Mouse (Mus musculus) adrenal gland, postnatal 4 days (tissue): ENCODE results near the gene Vmn1r11. TPM values are rescaled to one million over a fixed set of nuclear protein-coding genes. Genes with fewer than 3 reads are reported as not detected.

ENCODE experiments used
- DNase-seq, 2 experiments: peaks; one replicate each; pipeline ENCODE4 v3.0.0; 2021 to 2022; ENCODE audit warnings: low spot score in 2 of 2, mixed read lengths in 2 of 2
- long read RNA-seq, 2 experiments: library from polyadenylated mRNA; stranded (forward); transcript quantifications; one replicate each; pipeline ENCODE4 v2.0.0; 2021
- total RNA-seq, 2 experiments: library from RNA; stranded (reverse); gene quantifications; 2 replicates each; pipeline ENCODE4 v1.2.3; 2021

Gene Vmn1r11
- total RNA-seq: not detected
- long read RNA-seq, experiment 1: 0 reads
- long read RNA-seq, experiment 2: 0 reads

DNA sequence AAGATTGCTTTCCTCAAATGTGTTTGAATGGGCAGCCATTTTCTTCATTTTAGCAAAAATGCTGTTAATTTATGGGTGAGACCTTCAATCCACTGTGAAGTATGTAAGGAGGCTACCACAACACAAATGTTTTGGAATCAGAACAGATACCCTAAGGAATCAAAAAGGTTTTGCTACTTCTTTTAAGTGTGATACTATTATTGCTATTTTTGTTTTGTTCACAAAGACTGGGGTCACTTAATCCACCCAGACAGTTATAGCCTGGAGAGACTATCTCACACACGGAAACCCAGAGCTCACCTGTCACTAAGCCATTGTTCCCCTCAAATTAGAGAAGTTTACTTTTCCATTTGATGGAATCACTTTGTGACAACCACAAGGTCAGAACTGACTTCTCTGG is at the start of gene Vmn1r11:
Gene Vmn1r11 (plus strand): TSS at position 301 of the 400 bp plus-strand sequence.
- no peak for DNase-seq

DNA sequence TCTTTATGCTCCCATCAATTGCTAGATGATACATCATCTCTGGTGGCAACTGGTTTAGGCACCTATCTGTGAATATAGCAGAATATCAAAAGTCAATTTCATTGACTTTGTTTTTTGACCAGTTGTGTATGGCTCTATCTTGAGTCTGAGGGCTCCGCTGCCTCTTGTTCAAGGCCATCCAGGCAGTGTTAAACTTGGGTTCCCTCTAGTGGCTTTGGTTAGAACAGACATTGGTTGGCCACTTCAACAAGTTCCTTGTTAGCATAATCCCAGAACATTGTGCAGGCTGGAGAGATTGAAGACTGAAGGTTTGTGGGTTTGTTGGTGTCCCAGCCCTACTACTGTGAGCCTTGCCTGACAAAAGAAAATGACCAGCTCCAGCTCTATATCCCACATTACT is 26.9 kb upstream of the Vmn1r11 start:
- DNase-seq: no peak

- no peak for DNase-seq
Measured at GRCm38 (mm10) chr6:57109154-57109553, 24.1 kb upstream of the Vmn1r11 start, which contains the start of gene Vmn1r10. Gene Vmn1r10 (plus strand): TSS chr6:57109454.

GRCm38 (mm10) chr6:57156619-57157018 is 23.4 kb downstream of the Vmn1r11 start, which contains the start of gene Vmn1r12:
Gene Vmn1r12 (plus strand): TSS chr6:57156919.
- no peak for DNase-seq

Other genes with a start within 250 kb of the Vmn1r11 start
- 10 to 100 TPM; 36.2 to 41.8 TPM for gene Nt5c3, start 209.5 kb upstream of the Vmn1r11 start, total RNA-seq
- gene Vmn1r4, start 209.4 kb upstream of the Vmn1r11 start, total RNA-seq: under 1 TPM; 0.54 to 0.56 TPM
- not detected for gene Vmn1r5, start 163.2 kb upstream of the Vmn1r11 start, total RNA-seq
- gene Vmn1r6, start 136.2 kb upstream of the Vmn1r11 start, total RNA-seq: under 1 TPM in 1 of 2 experiments, not detected in 1; 0.03 TPM
- not detected for gene Vmn1r7, start 108.1 kb upstream of the Vmn1r11 start, total RNA-seq
- gene Vmn1r8, start 101.2 kb upstream of the Vmn1r11 start, total RNA-seq: not detected
- not detected for gene Vmn1r9, start 66.7 kb upstream of the Vmn1r11 start, total RNA-seq
- gene Vmn1r10, start 24.0 kb upstream of the Vmn1r11 start, total RNA-seq: not detected
- gene Vmn1r12, start 23.5 kb downstream of the Vmn1r11 start, total RNA-seq: not detected
- gene Vmn1r13, start 69.8 kb downstream of the Vmn1r11 start, total RNA-seq: not detected
- gene Vmn1r14, start 98.2 kb downstream of the Vmn1r11 start, total RNA-seq: not detected
- gene Vmn1r15, start 124.5 kb downstream of the Vmn1r11 start, total RNA-seq: not detected
- not detected for gene Vmn1r16, start 196.0 kb downstream of the Vmn1r11 start, total RNA-seq
- not detected for gene Vmn1r17, start 230.3 kb downstream of the Vmn1r11 start, total RNA-seq